Mouse (Mus musculus) limb, embryonic 14.5 days (tissue): ENCODE measurements around the gene Chn1. TPM values are rescaled to one million over a fixed set of nuclear protein-coding genes. Genes with fewer than 3 reads are reported as not detected.
A peak's percentile ranks its signal among the peaks of the same experiment; 100 is the strongest.

Experiments used
- ATAC-seq: fragments of 200-750 bp; cut with Nextera tagmentation; 2 replicates; pipeline ENCODE4 v1.8.0; 2017; ENCODE audit warnings: low read depth, moderate number of reproducible peaks, moderate TSS enrichment; ENCODE audit not compliant: low FRiP score
- DNase-seq: peaks from one replicate; pipeline ENCODE4 v3.0.0-alpha.2; 2015; ENCODE audit warnings: low spot score
- H3K27ac ChIP-seq: fragments of 300-500 bp; sonication (generic); replicated peaks from 2 replicates; pipeline ENCODE4 v1.5.1; 2014; ENCODE audit warnings: low read depth, mild to moderate bottlenecking, low read length, moderate library complexity, mixed read lengths
- H3K27me3 ChIP-seq: fragments of 300-500 bp; sonication (generic); 2 replicates; pipeline ENCODE4 v1.6.1; 2014; ENCODE audit warnings: low read length, mixed read lengths; ENCODE audit not compliant: control insufficient read depth, insufficient read depth
- H3K36me3 ChIP-seq: fragments of 300-500 bp; sonication (generic); 2 replicates; pipeline ENCODE4 v1.6.1; 2014; ENCODE audit warnings: mild to moderate bottlenecking, low read length, moderate library complexity, mixed read lengths; ENCODE audit not compliant: control insufficient read depth, insufficient read depth
- H3K4me1 ChIP-seq: fragments of 300-500 bp; sonication (generic); 2 replicates; pipeline ENCODE4 v1.6.1; 2014; ENCODE audit warnings: antibody characterized with exemption, low read length, mixed read lengths; ENCODE audit not compliant: control insufficient read depth, insufficient read depth
- H3K4me2 ChIP-seq: fragments of 300-500 bp; sonication (generic); replicated peaks from 2 replicates; pipeline ENCODE4 v1.6.1; 2014; ENCODE audit warnings: low read depth, mild to moderate bottlenecking, low read length, moderate library complexity; ENCODE audit not compliant: severe bottlenecking
- H3K4me3 ChIP-seq: fragments of 300-500 bp; sonication (generic); replicated peaks from 2 replicates; pipeline ENCODE4 v1.5.1; 2014; ENCODE audit warnings: low read length
- H3K9ac ChIP-seq: fragments of 300-500 bp; sonication (generic); 2 replicates; pipeline ENCODE4 v1.6.1; 2014; ENCODE audit warnings: mild to moderate bottlenecking, low read depth, low read length, moderate library complexity; ENCODE audit not compliant: severe bottlenecking
- H3K9me3 ChIP-seq: fragments of 300-500 bp; sonication (generic); 2 replicates; pipeline ENCODE4 v1.6.1; 2016; ENCODE audit warnings: low read length; ENCODE audit not compliant: control insufficient read depth
- POLR2A ChIP-seq: fragments of 200-500 bp; IDR thresholded peaks from 2 replicates; pipeline ENCODE4 v1.8.0; 2012; ENCODE audit warnings: inconsistent platforms, mild to moderate bottlenecking, moderate library complexity, borderline replicate concordance; ENCODE audit not compliant: insufficient read depth, insufficient read length; ENCODE audit errors: extremely low read depth
- WGBS: fragments of 180-500 bp; shearing (Covaris S2); extraction: QIAGEN DNeasy Blood & Tissue Kit; methylation state at CpG from one replicate; pipeline ENCODE4 v1.1.7; 2014; 5-methylcytosine and 5-hydroxymethylcytosine counted together
- polyA plus RNA-seq, 2 experiments: library from polyadenylated mRNA; depleted of rRNA in 1 of 2; stranded (reverse) in 1 of 2; unstranded in 1 of 2; fragments of >200 nt; fragmentation: Nextera tagmentation in 1 of 2; extraction: Ambion mirVana in 1 of 2; gene quantifications; 2 replicates each; pipeline versions ENCODE4 v1.2.1 to v1.2.3; 2012 to 2014

Gene Chn1
- polyA plus RNA-seq, 2 experiments = 29.3 to 47.8 TPM

- TF ChIP-seq POLR2A = no peak
Observed at GRCm38 (mm10) chr2:73604579-73604978, 170.6 kb downstream of the Chn1 start.

GRCm38 (mm10) chr2:73600650-73601049, 174.5 kb downstream of the Chn1 start:
- no peak for TF ChIP-seq POLR2A
- Histone ChIP-seq H3K4me1 (peaks cover 11% of the 10 kb centered on the region; the same call in 1 of the 2 replicates), H3K27ac (no peak overlapping the region), H3K36me3 (no peaks in the 10 kb centered on the region), H3K4me2 (no peak overlapping the region), H3K9me3 (no peaks in the 10 kb centered on the region), H3K27me3 (no peaks in the 10 kb centered on the region), H3K4me3 (no peak overlapping the region), H3K9ac (no peak overlapping the region)
- ATAC-seq = no peak
- WGBS = 17% methylated on average over 2 of the region's 2 CpGs
- DNase-seq = no peak

More at GRCm38 (mm10) chr2:73604579-73604978, 170.6 kb downstream of the Chn1 start:
- no peak for DNase-seq
- Histone ChIP-seq H3K27ac (no peak overlapping the region), H3K36me3 (no peaks in the 10 kb centered on the region), H3K9ac (no peak overlapping the region), H3K4me1 (0 out of 2 replicates have a peak, but pooled peaks cover 6% of the 10 kb centered on the region), H3K27me3 (no peaks in the 10 kb centered on the region), H3K4me3 (no peak overlapping the region), H3K4me2 (no peak overlapping the region), H3K9me3 (no peaks in the 10 kb centered on the region)
- ATAC-seq = no peak
- 84% methylated on average over 2 of the region's 2 CpGs for WGBS

GRCm38 (mm10) chr2:73597772-73598171, 177.4 kb downstream of the Chn1 start:
- Histone ChIP-seq H3K27ac (no peak overlapping the region), H3K27me3 (no peaks in the 10 kb centered on the region)

GRCm38 (mm10) chr2:73596786-73597185, 178.4 kb downstream of the Chn1 start:
- no peak for TF ChIP-seq POLR2A
- Histone ChIP-seq H3K27ac (peak overlapping the region; percentile 26; the same call in 1 of the 2 replicates), H3K9ac (no peak overlapping the region), H3K36me3 (no peaks in the 10 kb centered on the region), H3K4me2 (peak overlapping the region; percentile 41), H3K4me3 (no peak overlapping the region), H3K4me1 (peaks cover 19% of the 10 kb centered on the region), H3K27me3 (no peaks in the 10 kb centered on the region), H3K9me3 (no peaks in the 10 kb centered on the region)
- ATAC-seq (peak; percentile 83), DNase-seq (peak; percentile 66)
- WGBS = 10% methylated on average over 8 of the region's 9 CpGs

More at GRCm38 (mm10) chr2:73597772-73598171, 177.4 kb downstream of the Chn1 start:
- Histone ChIP-seq H3K36me3 (no peaks in the 10 kb centered on the region), H3K4me3 (no peak overlapping the region), H3K4me2 (no peak overlapping the region), H3K4me1 (peaks cover 14% of the 10 kb centered on the region), H3K9ac (no peak overlapping the region), H3K9me3 (no peaks in the 10 kb centered on the region)
- DNase-seq (no peak), ATAC-seq (no peak)
- TF ChIP-seq POLR2A = no peak
- 98% methylated on average over 11 of the region's 11 CpGs for WGBS

GRCm38 (mm10) chr2:73596326-73596725, 178.8 kb downstream of the Chn1 start:
- ATAC-seq (no peak), DNase-seq (no peak)
- Histone ChIP-seq H3K27ac (no peak overlapping the region), H3K27me3 (no peaks in the 10 kb centered on the region), H3K4me3 (no peak overlapping the region), H3K9me3 (no peaks in the 10 kb centered on the region), H3K36me3 (no peaks in the 10 kb centered on the region), H3K4me1 (peaks cover 19% of the 10 kb centered on the region), H3K9ac (no peak overlapping the region; the same call in 1 of the 2 replicates), H3K4me2 (peak overlapping the region; percentile 41)
- WGBS = 66% methylated on average over 5 of the region's 5 CpGs
- no peak for TF ChIP-seq POLR2A

- no peak for DNase-seq
- no peak for ATAC-seq
- H3K27me3 ChIP-seq = no peaks in the 10 kb centered on the region
- 57% methylated on average over 2 of the region's 2 CpGs for WGBS
- H3K4me2 ChIP-seq = no peak overlapping the region
- no peak overlapping the region for H3K27ac ChIP-seq
- H3K36me3 ChIP-seq = no peaks in the 10 kb centered on the region
- no peak overlapping the region for H3K4me3 ChIP-seq
- no peak for TF ChIP-seq POLR2A
- H3K9ac ChIP-seq = no peak overlapping the region
- H3K4me1 ChIP-seq = peaks cover 30% of the 10 kb centered on the region
- no peaks in the 10 kb centered on the region for H3K9me3 ChIP-seq
Observed at GRCm38 (mm10) chr2:73593101-73593439, 182.1 kb downstream of the Chn1 start.
